Mouse (Mus musculus): Measurements from ENCODE around the gene Hist1h3b. TPM values are rescaled to one million over a fixed set of nuclear protein-coding genes. Genes with fewer than 3 reads are reported as not detected.
"Not testable (repeated sequence)": the region's sequence is repeated elsewhere in the genome, so short reads cannot be mapped to it uniquely, and the experiment has no call there.

The Hist1h3b gene
- polyA plus RNA-seq, 1 experiment from 2014 or later, result 16.6 TPM

- Histone ChIP-seq H3K9me3 (replicated peaks) (no peaks in the 10 kb centered on the region), H3K9ac (peak overlapping the region; percentile 85), H3K27ac (peak overlapping the region; percentile 100), H3K4me2 (peak overlapping the region; percentile 71), H3K4me1 (peaks cover 49% of the 10 kb centered on the region), H3K4me3 (peak overlapping the region; percentile 57), H3K36me3 (no peaks in the 10 kb centered on the region), H3K27me3 (replicated peaks) (no peaks in the 10 kb centered on the region)
- 8% methylated on average over 4 of the region's 4 CpGs for WGBS (ENCODE audit: insufficient replicate concordance)
- ATAC-seq, result no peak
Measured at GRCm38 (mm10) chr13:23747892-23748288, 4.2 kb upstream of the Hist1h3b start.

- 88% methylated on average over 5 of the region's 5 CpGs for WGBS (ENCODE audit: insufficient replicate concordance)
Measured at GRCm38 (mm10) chr13:23749563-23750121, 2.4 kb upstream of the Hist1h3b start.

GRCm38 (mm10) chr13:23750839-23751477, 1.1 kb upstream of the Hist1h3b start, which contains the start of gene Hist1h2ab:
Hist1h2ab (plus strand) TSS chr13:23751126.
- ATAC-seq, result peak; percentile 53
- WGBS (ENCODE audit: insufficient replicate concordance), result 1% methylated on average over 28 of the region's 47 CpGs
- not testable (repeated sequence) for H3K27me3 ChIP-seq (replicated peaks)

More at GRCm38 (mm10) chr13:23749563-23750121, 2.4 kb upstream of the Hist1h3b start:
- Histone ChIP-seq H3K9me3 (replicated peaks) (no peaks in the 10 kb centered on the region), H3K4me1 (peaks cover 46% of the 10 kb centered on the region), H3K36me3 (no peaks in the 10 kb centered on the region), H3K4me2 (no peak overlapping the region), H3K27ac (peak overlapping the region; percentile 100), H3K9ac (peak overlapping the region; percentile 52; the same call in 1 of the 2 replicates), H3K27me3 (replicated peaks) (no peaks in the 10 kb centered on the region), H3K4me3 (no peak overlapping the region)
- no peak for ATAC-seq

GRCm38 (mm10) chr13:23751478-23751956, 550 bp upstream of the Hist1h3b start:
- H3K27me3 ChIP-seq (replicated peaks), result no peaks in the 10 kb centered on the region
- peak overlapping the region; percentile 45 for H3K4me3 ChIP-seq
- ATAC-seq, result peak; percentile 7; the same call in 1 of the 2 replicates
- H3K9me3 ChIP-seq (replicated peaks), result no peaks in the 10 kb centered on the region
- H3K36me3 ChIP-seq, result no peaks in the 10 kb centered on the region
- H3K27ac ChIP-seq, result peak overlapping the region; percentile 100
- peak overlapping the region; percentile 64 for H3K4me2 ChIP-seq
- peak overlapping the region; percentile 82 for H3K9ac ChIP-seq
- peaks cover 58% of the 10 kb centered on the region for H3K4me1 ChIP-seq
- under 1% methylated on average over 11 of the region's 11 CpGs for WGBS (ENCODE audit: insufficient replicate concordance)

More at GRCm38 (mm10) chr13:23750839-23751477, 1.1 kb upstream of the Hist1h3b start, which contains the start of gene Hist1h2ab:
- Histone ChIP-seq H3K4me3 (peak within 1 kb of the TSS; percentile 45), H3K4me1 (peaks cover 54% of the 10 kb centered on the region), H3K9ac (peak within 1 kb of the TSS; percentile 82), H3K4me2 (peak within 1 kb of the TSS; percentile 64), H3K27ac (peak within 1 kb of the TSS; percentile 100)
- H3K36me3 ChIP-seq; H3K9me3 ChIP-seq (replicated peaks): not testable (repeated sequence)

GRCm38 (mm10) chr13:23752742-23753172, 690 bp downstream of the Hist1h3b start:
- H3K36me3 ChIP-seq, result no peaks in the 10 kb centered on the region
- H3K9ac ChIP-seq, result peak overlapping the region; percentile 84
- peak overlapping the region; percentile 99 for H3K27ac ChIP-seq
- no peak for ATAC-seq
- H3K4me3 ChIP-seq, result peak overlapping the region; percentile 59
- peaks cover 57% of the 10 kb centered on the region for H3K4me1 ChIP-seq
- peak overlapping the region; percentile 72 for H3K4me2 ChIP-seq
- H3K27me3 ChIP-seq (replicated peaks), result no peaks in the 10 kb centered on the region
- H3K9me3 ChIP-seq (replicated peaks), result no peaks in the 10 kb centered on the region
- 2% methylated on average over 6 of the region's 6 CpGs for WGBS (ENCODE audit: insufficient replicate concordance)

- WGBS (ENCODE audit: insufficient replicate concordance), result 54% methylated on average over 4 of the region's 4 CpGs
- H3K9ac ChIP-seq, result peak overlapping the region; percentile 84
- peak overlapping the region; percentile 59 for H3K4me3 ChIP-seq
- peaks cover 57% of the 10 kb centered on the region for H3K4me1 ChIP-seq
- H3K4me2 ChIP-seq, result peak overlapping the region; percentile 72
- H3K9me3 ChIP-seq (replicated peaks), result no peaks in the 10 kb centered on the region
- no peaks in the 10 kb centered on the region for H3K36me3 ChIP-seq
- peak overlapping the region; percentile 99 for H3K27ac ChIP-seq
- ATAC-seq, result no peak
- no peaks in the 10 kb centered on the region for H3K27me3 ChIP-seq (replicated peaks)
Measured at GRCm38 (mm10) chr13:23753314-23754078, 1.4 kb downstream of the Hist1h3b start.

- Histone ChIP-seq H3K27ac (peak overlapping the region; percentile 81), H3K9me3 (replicated peaks) (no peaks in the 10 kb centered on the region), H3K4me2 (no peak overlapping the region), H3K27me3 (replicated peaks) (no peaks in the 10 kb centered on the region), H3K4me1 (peaks cover 59% of the 10 kb centered on the region), H3K9ac (peak overlapping the region; percentile 63), H3K36me3 (no peaks in the 10 kb centered on the region), H3K4me3 (no peak overlapping the region)
- ATAC-seq, result no peak
Measured at GRCm38 (mm10) chr13:23755000-23755399, 2.9 kb downstream of the Hist1h3b start.

GRCm38 (mm10) chr13:23756790-23757189, 4.7 kb downstream of the Hist1h3b start, which contains the start of gene Hist1h4b:
Hist1h4b (plus strand) TSS chr13:23757013.
- peak within 1 kb of the TSS; percentile 99 for H3K27ac ChIP-seq
- peaks cover 66% of the 10 kb centered on the region for H3K4me1 ChIP-seq
- H3K36me3 ChIP-seq, result no peaks in the 10 kb centered on the region
- peak; percentile 72 for ATAC-seq
- H3K27me3 ChIP-seq (replicated peaks), result no peaks in the 10 kb centered on the region
- peak within 1 kb of the TSS; percentile 90 for H3K4me2 ChIP-seq
- H3K9ac ChIP-seq, result peak within 1 kb of the TSS; percentile 85
- H3K4me3 ChIP-seq, result peak within 1 kb of the TSS; percentile 48
- under 1% methylated on average over 19 of the region's 22 CpGs for WGBS (ENCODE audit: insufficient replicate concordance)
- no peaks in the 10 kb centered on the region for H3K9me3 ChIP-seq (replicated peaks)

- WGBS (ENCODE audit: insufficient replicate concordance), result under 1% methylated on average over 17 of the region's 23 CpGs
- H3K4me3 ChIP-seq, result peak overlapping the region; percentile 48
- peak overlapping the region; percentile 85 for H3K9ac ChIP-seq
- H3K4me2 ChIP-seq, result peak overlapping the region; percentile 90
- H3K36me3 ChIP-seq, result no peaks in the 10 kb centered on the region
- H3K9me3 ChIP-seq (replicated peaks), result no peaks in the 10 kb centered on the region
- H3K27me3 ChIP-seq (replicated peaks), result no peaks in the 10 kb centered on the region
- ATAC-seq, result peak; percentile 19
- H3K4me1 ChIP-seq, result peaks cover 66% of the 10 kb centered on the region
- H3K27ac ChIP-seq, result peak overlapping the region; percentile 99
Measured at GRCm38 (mm10) chr13:23757211-23757773, 5.2 kb downstream of the Hist1h3b start.

GRCm38 (mm10) chr13:23757921-23758320, 5.9 kb downstream of the Hist1h3b start:
- H3K4me1 ChIP-seq, result peaks cover 67% of the 10 kb centered on the region
- no peaks in the 10 kb centered on the region for H3K9me3 ChIP-seq (replicated peaks)
- no peaks in the 10 kb centered on the region for H3K36me3 ChIP-seq
- peak overlapping the region; percentile 85 for H3K9ac ChIP-seq
- H3K27ac ChIP-seq, result peak overlapping the region; percentile 99
- no peak for ATAC-seq
- 36% methylated on average over 3 of the region's 3 CpGs for WGBS (ENCODE audit: insufficient replicate concordance)
- peak overlapping the region; percentile 90 for H3K4me2 ChIP-seq
- peak overlapping the region; percentile 48 for H3K4me3 ChIP-seq
- H3K27me3 ChIP-seq (replicated peaks), result no peaks in the 10 kb centered on the region

- WGBS (ENCODE audit: insufficient replicate concordance), result 86% methylated on average over 3 of the region's 3 CpGs
- no peak for ATAC-seq
- Histone ChIP-seq H3K4me3 (peak overlapping the region; percentile 63; the same call in 1 of the 2 replicates), H3K4me2 (peak overlapping the region; percentile 90), H3K9ac (peak overlapping the region; percentile 85), H3K27ac (peak overlapping the region; percentile 99), H3K27me3 (replicated peaks) (no peaks in the 10 kb centered on the region), H3K36me3 (no peaks in the 10 kb centered on the region), H3K9me3 (replicated peaks) (no peaks in the 10 kb centered on the region), H3K4me1 (peaks cover 69% of the 10 kb centered on the region)
Measured at GRCm38 (mm10) chr13:23759251-23759771, 7.2 kb downstream of the Hist1h3b start.
